Mouse (Mus musculus): ENCODE results near the gene Urad. TPM values are rescaled to one million over a fixed set of nuclear protein-coding genes. Genes with fewer than 3 reads are reported as not detected.
A peak's percentile ranks its signal among the peaks of the same experiment; 100 is the strongest.

Gene Urad
- polyA plus RNA-seq, 1 experiment from 2014 or later, result not detected

GRCm38 (mm10) chr5:147291764-147292505, 30.3 kb downstream of the Urad start:
- 21% methylated on average over 16 of the region's 16 CpGs for WGBS
- H3K27me3 ChIP-seq (replicated peaks; ENCODE audit: insufficient read depth, low read length), result peaks cover 42% of the 10 kb centered on the region
- H3K9ac ChIP-seq (replicated peaks; ENCODE audit: low read depth), result no peak overlapping the region
- H3K9me3 ChIP-seq (ENCODE audit: low read length), result no peaks in the 10 kb centered on the region
- H3K4me2 ChIP-seq (replicated peaks; ENCODE audit: low read depth, low read length), result no peak overlapping the region
- H3K36me3 ChIP-seq (ENCODE audit: insufficient read depth, low read length), result no peaks in the 10 kb centered on the region
- DNase-seq (ENCODE audit: low spot score) (no peak), ATAC-seq (no peak)
- no peak overlapping the region for H3K4me3 ChIP-seq (ENCODE audit: low read depth, low read length)
- H3K27ac ChIP-seq (ENCODE audit: low read length), result no peak overlapping the region
- H3K4me1 ChIP-seq (ENCODE audit: insufficient read depth, low read depth, low read length), result no peaks in the 10 kb centered on the region
- TF ChIP-seq CTCF (IDR thresholded peaks at IDR 0.05) (no peak), EP300 (IDR thresholded peaks at IDR 0.05) (no peak)

GRCm38 (mm10) chr5:147284365-147284764, 37.9 kb downstream of the Urad start:
- Histone ChIP-seq H3K27ac (ENCODE audit: low read length) (no peak overlapping the region), H3K9me3 (ENCODE audit: low read length) (no peaks in the 10 kb centered on the region), H3K4me2 (replicated peaks; ENCODE audit: low read depth, low read length) (no peak overlapping the region), H3K36me3 (ENCODE audit: insufficient read depth, low read length) (no peaks in the 10 kb centered on the region), H3K4me1 (ENCODE audit: insufficient read depth, low read depth, low read length) (no peaks in the 10 kb centered on the region), H3K27me3 (replicated peaks; ENCODE audit: insufficient read depth, low read length) (peaks cover 11% of the 10 kb centered on the region; the same call in 1 of the 2 replicates), H3K9ac (replicated peaks; ENCODE audit: low read depth) (no peak overlapping the region), H3K4me3 (ENCODE audit: low read depth, low read length) (no peak overlapping the region)
- no peak for TF ChIP-seq EP300 (IDR thresholded peaks at IDR 0.05)
- 0 out of 2 replicates have a peak, but pooled peaks have one; percentile 21 for TF ChIP-seq CTCF (IDR thresholded peaks at IDR 0.05)
- WGBS, result 68% methylated on average over 4 of the region's 4 CpGs
- DNase-seq (ENCODE audit: low spot score), result no peak
- no peak for ATAC-seq

- no peak overlapping the region for H3K27ac ChIP-seq (ENCODE audit: low read length)
- no peaks in the 10 kb centered on the region for H3K36me3 ChIP-seq (ENCODE audit: insufficient read depth, low read length)
- H3K4me2 ChIP-seq (replicated peaks; ENCODE audit: low read depth, low read length), result no peak overlapping the region
- H3K9ac ChIP-seq (replicated peaks; ENCODE audit: low read depth), result no peak overlapping the region
- no peaks in the 10 kb centered on the region for H3K4me1 ChIP-seq (ENCODE audit: insufficient read depth, low read depth, low read length)
- ATAC-seq (no peak), DNase-seq (ENCODE audit: low spot score) (no peak)
- TF ChIP-seq EP300 (IDR thresholded peaks at IDR 0.05), result no peak
- TF ChIP-seq CTCF (IDR thresholded peaks at IDR 0.05), result no peak
- WGBS, result 1% methylated on average over 13 of the region's 13 CpGs
- no peak overlapping the region for H3K4me3 ChIP-seq (ENCODE audit: low read depth, low read length)
- peaks cover 57% of the 10 kb centered on the region for H3K27me3 ChIP-seq (replicated peaks; ENCODE audit: insufficient read depth, low read length)
- no peaks in the 10 kb centered on the region for H3K9me3 ChIP-seq (ENCODE audit: low read length)
These were observed 44.7 kb downstream of the Urad start for GRCm38 (mm10) chr5:147277547-147277925.

GRCm38 (mm10) chr5:147276701-147277546, 45.3 kb downstream of the Urad start:
- no peak for TF ChIP-seq EP300 (IDR thresholded peaks at IDR 0.05)
- TF ChIP-seq CTCF (IDR thresholded peaks at IDR 0.05), result no peak
- H3K27ac ChIP-seq (ENCODE audit: low read length), result no peak overlapping the region

GRCm38 (mm10) chr5:147275761-147276160, 46.5 kb downstream of the Urad start:
- Histone ChIP-seq H3K9ac (replicated peaks; ENCODE audit: low read depth) (no peak overlapping the region), H3K36me3 (ENCODE audit: insufficient read depth, low read length) (no peaks in the 10 kb centered on the region), H3K27me3 (replicated peaks; ENCODE audit: insufficient read depth, low read length) (peaks cover 74% of the 10 kb centered on the region), H3K4me2 (replicated peaks; ENCODE audit: low read depth, low read length) (no peak overlapping the region), H3K4me3 (ENCODE audit: low read depth, low read length) (no peak overlapping the region), H3K4me1 (ENCODE audit: insufficient read depth, low read depth, low read length) (no peaks in the 10 kb centered on the region), H3K27ac (ENCODE audit: low read length) (no peak overlapping the region), H3K9me3 (ENCODE audit: low read length) (no peaks in the 10 kb centered on the region)
- DNase-seq (ENCODE audit: low spot score) (no peak), ATAC-seq (no peak)
- WGBS, result 12% methylated on average over 3 of the region's 3 CpGs
- TF ChIP-seq CTCF (IDR thresholded peaks at IDR 0.05) (no peak), EP300 (IDR thresholded peaks at IDR 0.05) (no peak)

More at GRCm38 (mm10) chr5:147276701-147277546, 45.3 kb downstream of the Urad start:
- no peak overlapping the region for H3K4me2 ChIP-seq (replicated peaks; ENCODE audit: low read depth, low read length)
- no peak overlapping the region for H3K4me3 ChIP-seq (ENCODE audit: low read depth, low read length)
- no peaks in the 10 kb centered on the region for H3K36me3 ChIP-seq (ENCODE audit: insufficient read depth, low read length)
- WGBS, result 3% methylated on average over 18 of the region's 18 CpGs
- no peaks in the 10 kb centered on the region for H3K9me3 ChIP-seq (ENCODE audit: low read length)
- no peak overlapping the region for H3K9ac ChIP-seq (replicated peaks; ENCODE audit: low read depth)
- no peaks in the 10 kb centered on the region for H3K4me1 ChIP-seq (ENCODE audit: insufficient read depth, low read depth, low read length)
- ATAC-seq (no peak), DNase-seq (ENCODE audit: low spot score) (no peak)
- peaks cover 63% of the 10 kb centered on the region for H3K27me3 ChIP-seq (replicated peaks; ENCODE audit: insufficient read depth, low read length)
